Mouse (Mus musculus): ENCODE data around the gene Matn4.

Gene Matn4

GRCm38 (mm10) chr2:164405060-164405459, at the start of gene Matn4:
TSS of gene Matn4 (minus strand) at chr2:164405160.
- no peak for DNase-seq (ENCODE audit: low spot score in 2 of 2)

GRCm38 (mm10) chr2:164453887-164454500, 49.0 kb upstream of the Matn4 start:
- no peak for DNase-seq (ENCODE audit: low spot score in 2 of 2)

- DNase-seq (ENCODE audit: low spot score in 2 of 2), result no peak
Measured at GRCm38 (mm10) chr2:164453047-164453757, 48.2 kb upstream of the Matn4 start.

- DNase-seq (ENCODE audit: low spot score in 2 of 2), result no peak
Measured at GRCm38 (mm10) chr2:164452000-164452676, 47.2 kb upstream of the Matn4 start.

- no peak for DNase-seq (ENCODE audit: low spot score in 2 of 2)
Measured at GRCm38 (mm10) chr2:164449341-164450042, 44.5 kb upstream of the Matn4 start.

DNA sequence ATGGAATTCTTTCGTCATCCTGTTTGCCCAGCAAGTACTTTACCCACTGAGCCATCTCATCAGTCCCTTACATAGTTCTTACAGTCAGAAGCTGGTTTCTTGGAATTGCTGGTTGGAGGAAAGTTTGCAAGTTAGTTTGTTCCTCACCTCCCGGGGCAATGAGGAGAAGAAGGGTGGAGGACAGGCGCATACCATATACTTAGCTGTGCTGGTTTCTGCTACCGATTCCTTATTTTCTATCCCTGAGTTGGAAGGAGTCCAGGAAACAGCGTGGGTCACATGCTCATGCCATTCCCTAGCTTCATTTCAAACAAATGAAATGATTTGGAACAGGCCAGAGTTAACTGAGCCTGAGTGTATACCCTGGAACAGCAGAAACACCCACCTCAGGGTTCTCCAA, 44.0 kb upstream of the Matn4 start:
- DNase-seq (ENCODE audit: low spot score in 2 of 2), result no peak

DNA sequence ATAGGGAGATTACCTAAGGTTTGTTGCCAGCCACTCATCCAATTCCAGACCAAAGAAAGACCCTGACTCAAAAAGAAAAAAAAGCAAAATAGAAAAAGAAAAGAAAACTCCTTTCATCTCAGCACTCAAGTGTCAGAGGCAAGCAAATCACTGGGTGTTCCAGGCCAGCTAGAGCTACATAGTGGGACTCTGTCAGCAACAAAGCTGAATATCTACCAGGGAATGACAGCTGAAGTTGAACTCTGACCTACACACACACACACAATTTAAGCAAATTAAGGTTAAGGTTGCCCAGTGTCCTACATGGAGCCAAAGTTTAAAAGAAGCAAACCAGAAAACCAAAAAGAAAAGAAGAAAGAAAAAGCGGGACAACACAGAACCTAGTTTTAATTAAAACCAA, 43.2 kb upstream of the Matn4 start:
- DNase-seq (ENCODE audit: low spot score in 2 of 2), result no peak

DNA sequence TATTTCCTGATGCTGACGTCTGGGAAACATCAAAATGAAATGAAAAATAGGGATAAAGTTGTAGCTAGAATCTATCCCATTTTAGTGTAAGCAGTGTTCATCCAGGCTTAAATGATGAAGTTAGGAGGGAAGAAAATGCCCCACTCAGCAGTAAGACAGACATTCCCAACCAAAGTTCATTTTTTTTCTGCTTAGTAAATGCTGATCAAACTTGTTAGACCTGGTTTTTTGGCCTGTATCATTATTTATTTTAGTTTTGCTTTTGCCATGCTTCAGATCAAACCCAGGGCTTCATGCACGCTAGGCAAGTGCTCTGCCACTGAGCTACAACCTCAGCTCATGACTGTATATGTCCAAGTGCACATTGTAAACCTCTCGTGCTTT, 41.1 kb upstream of the Matn4 start:
- no peak for DNase-seq (ENCODE audit: low spot score in 2 of 2)

- DNase-seq (ENCODE audit: low spot score in 2 of 2), result no peak
Measured at GRCm38 (mm10) chr2:164445399-164446085, 40.6 kb upstream of the Matn4 start.

DNA sequence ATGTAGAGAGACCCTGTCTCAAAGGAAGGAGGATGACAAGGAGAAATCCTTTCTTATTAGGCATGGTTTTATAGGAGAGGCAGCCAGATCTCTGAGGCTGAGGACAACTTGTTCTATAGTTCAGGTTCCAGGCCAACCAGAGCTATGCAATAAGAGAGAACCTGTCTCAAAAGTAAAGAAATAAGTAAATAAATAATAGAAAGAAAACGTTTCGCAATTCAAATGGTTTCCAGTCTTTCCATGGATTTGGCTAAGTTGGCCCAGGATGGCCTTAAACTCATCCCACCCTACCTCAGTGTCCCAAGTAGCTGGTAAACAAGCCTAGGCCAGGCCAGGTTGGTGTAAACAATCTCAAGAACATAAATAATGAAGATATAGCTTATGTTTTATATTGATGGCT, 39.7 kb upstream of the Matn4 start:
- DNase-seq (ENCODE audit: low spot score in 2 of 2), result no peak

- DNase-seq (ENCODE audit: low spot score in 2 of 2), result no peak
Measured at GRCm38 (mm10) chr2:164443460-164444000, 38.6 kb upstream of the Matn4 start, which contains the start of gene Sdc4. TSS of gene Sdc4 (minus strand) at chr2:164443887.

DNA sequence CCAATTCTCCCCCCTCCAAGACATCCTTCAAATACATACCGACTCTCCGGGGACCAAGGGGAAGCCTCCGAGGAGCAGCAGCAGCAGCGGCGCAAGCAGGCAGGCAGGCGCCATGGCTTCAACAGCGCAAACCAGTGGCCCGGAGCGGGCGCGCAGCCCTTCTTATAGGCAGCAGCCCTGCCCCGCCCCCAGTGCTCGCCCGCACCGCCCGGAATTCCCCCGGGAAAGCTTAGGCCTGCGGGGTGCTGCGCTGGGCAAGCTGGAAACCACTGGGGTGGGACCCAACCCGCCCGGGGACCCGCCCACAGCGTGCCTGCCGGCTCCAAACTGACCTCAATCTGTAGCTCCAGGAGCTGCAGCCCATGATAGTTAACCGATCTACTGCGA, 38.1 kb upstream of the Matn4 start:
- peak; percentile 54 to 77 for DNase-seq (ENCODE audit: low spot score in 2 of 2)

DNA sequence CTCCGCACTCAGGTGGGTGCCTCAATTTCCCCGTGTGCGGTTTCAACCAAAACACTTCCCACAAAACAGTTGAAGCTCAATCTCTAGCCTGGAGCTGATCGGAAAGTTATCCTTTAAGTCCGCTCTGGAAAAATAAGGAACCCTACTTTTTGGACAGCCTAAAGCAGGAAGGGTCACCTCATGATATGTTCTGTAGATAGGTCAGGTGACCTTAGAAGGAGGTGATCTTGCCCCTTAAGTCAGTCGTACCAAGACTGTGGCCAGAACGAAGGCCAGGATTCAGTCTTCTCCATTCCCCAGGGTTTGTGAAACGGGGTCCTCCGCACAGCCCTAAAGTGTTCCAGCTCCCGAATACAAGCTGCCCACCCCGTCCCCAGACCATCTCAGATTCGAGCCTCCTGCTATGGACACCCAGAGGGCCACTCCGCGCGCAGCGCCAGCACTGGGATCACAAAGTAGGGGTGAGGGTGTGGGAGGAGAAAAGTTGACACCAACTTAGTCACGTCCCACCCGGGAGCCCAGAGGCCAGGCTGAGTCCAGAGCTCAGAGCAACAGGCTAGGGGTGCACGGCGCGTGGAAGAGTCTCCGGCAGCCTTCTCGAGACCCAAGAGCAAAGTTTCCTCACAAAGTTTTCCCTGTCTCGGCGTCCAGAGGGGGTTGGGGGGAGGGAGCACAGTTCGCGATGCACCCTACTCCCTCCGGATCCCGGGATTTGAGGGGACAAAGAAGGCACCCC, 37.5 kb upstream of the Matn4 start:
- peak in 1 of 2 experiments; percentile 16 for DNase-seq (ENCODE audit: low spot score in 2 of 2)

DNA sequence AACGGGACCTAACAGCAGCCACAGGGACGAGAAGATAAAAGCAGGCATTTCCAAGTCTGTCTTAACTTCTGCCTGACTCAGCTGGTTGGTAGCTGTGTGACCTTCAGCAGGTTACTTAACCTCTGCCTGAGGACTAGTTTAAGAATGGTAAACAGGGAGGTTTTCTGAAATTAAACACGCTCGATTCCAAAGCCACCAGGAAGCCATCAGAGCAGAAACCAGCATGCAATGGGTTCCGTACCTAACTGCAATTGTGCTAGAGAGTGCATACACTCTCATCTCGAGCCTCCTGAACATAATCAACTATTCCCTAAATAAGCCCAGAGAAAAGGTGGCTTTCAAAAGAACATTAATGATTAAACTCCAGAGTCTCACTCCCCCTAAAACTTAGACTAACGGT, 36.8 kb upstream of the Matn4 start:
- DNase-seq (ENCODE audit: low spot score in 2 of 2), result no peak

GRCm38 (mm10) chr2:164441155-164441554, 36.2 kb upstream of the Matn4 start:
- peak in 1 of 2 experiments; percentile 67 for DNase-seq (ENCODE audit: low spot score in 2 of 2)

DNA sequence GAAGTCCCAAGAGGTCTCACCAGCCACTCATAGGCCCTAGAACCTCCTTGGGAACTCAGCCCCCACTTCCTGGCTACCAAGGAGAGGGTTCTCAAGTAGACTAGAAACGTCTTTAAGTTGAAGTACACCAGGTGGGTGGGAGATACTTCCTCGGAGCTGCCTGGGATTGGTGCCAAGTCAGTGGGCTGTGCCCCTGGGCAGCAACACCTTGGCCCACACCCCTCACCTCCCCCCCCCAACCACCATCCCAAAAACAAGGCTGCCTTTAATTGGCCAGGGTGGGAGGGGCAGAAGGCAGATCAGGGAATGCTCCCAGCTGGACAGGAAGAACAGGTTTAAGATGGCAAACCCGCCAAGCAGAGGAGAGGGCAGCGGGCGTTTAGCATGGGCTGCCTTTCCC, 35.4 kb upstream of the Matn4 start:
- no peak for DNase-seq (ENCODE audit: low spot score in 2 of 2)

GRCm38 (mm10) chr2:164439001-164439421, 34.1 kb upstream of the Matn4 start:
- DNase-seq (ENCODE audit: low spot score in 2 of 2), result no peak

GRCm38 (mm10) chr2:164438257-164438656, 33.3 kb upstream of the Matn4 start:
- no peak for DNase-seq (ENCODE audit: low spot score in 2 of 2)

DNA sequence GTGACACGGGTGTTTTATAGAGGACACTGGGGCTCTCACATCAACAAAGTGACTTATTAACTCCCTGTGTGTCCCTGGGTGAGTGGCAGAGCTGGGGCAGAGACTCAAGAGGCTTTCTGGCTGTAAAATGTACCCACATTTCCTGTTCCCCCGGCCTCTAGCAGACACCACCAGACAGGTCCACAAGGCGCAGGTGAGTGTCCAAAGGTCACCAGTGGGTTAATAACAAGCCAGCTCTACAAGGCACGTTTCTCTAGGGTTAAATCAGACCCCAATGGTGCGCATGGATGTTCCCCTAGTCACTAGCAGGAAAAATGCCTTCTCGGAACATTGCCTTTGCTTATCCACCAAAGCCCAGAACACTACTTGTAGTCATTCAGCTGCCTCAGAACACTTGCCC, 32.8 kb upstream of the Matn4 start:
- no peak for DNase-seq (ENCODE audit: low spot score in 2 of 2)

DNA sequence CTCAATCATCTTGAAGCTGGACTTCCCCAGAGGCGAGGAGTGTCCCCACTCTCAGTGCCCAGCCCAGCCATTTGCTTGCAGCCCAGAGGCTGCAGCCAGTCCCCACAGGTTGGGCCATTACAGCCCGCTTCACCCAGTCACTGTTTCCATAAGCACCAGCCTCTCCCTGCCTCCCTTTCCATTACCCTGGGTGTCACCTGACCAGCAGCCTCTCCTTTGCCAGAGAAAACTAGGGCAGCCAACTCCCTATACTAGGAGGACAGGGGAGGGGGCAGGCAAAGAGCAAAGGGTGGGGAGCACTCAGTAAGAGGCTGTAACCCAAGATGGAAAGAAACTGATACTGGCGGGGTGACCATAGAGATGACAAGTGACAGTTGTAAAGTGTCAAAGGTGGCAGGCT, 32.0 kb upstream of the Matn4 start:
- no peak for DNase-seq (ENCODE audit: low spot score in 2 of 2)

Data from spleen, postnatal 10 days (tissue).